Mouse (Mus musculus): ENCODE results near the gene Tshr. TPM values are rescaled to one million over a fixed set of nuclear protein-coding genes. Genes with fewer than 3 reads are reported as not detected.
"Not testable (repeated sequence)": the region's sequence is repeated elsewhere in the genome, so short reads cannot be mapped to it uniquely, and the experiment has no call there.

The Tshr gene
- polyA plus RNA-seq, 1 experiment from 2014 or later, result 0.01 TPM

DNA sequence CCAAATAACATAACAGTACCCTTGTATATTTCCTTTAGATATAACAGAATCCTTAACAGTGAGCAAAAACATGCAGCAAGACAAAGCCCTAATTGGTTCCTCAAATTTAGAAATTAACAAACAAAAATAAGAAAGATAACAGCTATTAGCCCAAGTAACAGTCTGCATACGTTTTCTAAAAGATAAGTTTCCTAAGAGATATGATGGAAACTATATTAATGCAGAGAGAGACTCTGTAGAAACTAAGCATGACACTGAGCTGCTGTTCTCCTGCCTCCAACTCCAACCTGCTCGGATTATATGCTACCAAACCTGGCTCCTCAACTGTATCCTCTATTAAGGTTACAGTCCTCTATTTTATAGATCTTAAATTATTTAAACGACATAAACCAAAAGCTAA is 184.9 kb downstream of the Tshr start:
- DNase-seq (ENCODE audit: low read depth, low spot score), result no peak
- no peaks in the 10 kb centered on the region for H3K27me3 ChIP-seq
- no peak for ATAC-seq
- TF ChIP-seq CTCF (IDR thresholded peaks at IDR 0.05), result no peak
- in situ Hi-C loops (cut with MboI; ENCODE audit: low pct_unique_long_range_greater_than_20kb), result no loop called here
- ChIA-PET POLR2A (no interaction called here), CTCF (no interaction called here)

- DNase-seq (ENCODE audit: low read depth, low spot score) (no peak), ATAC-seq (no peak)
- POLR2A ChIA-PET, result interaction anchor here (0.9 kb wide), 1 partner anchor 10 kb away, joined by 3 read pairs; no protein-coding TSS in a partner anchor
- CTCF ChIA-PET, result interaction anchor here (1.9 to 2.1 kb wide), 2 partner anchors 8 to 10 kb away, joined by 5 to 7 read pairs; no protein-coding TSS in a partner anchor
- no peak for TF ChIP-seq CTCF (IDR thresholded peaks at IDR 0.05)
- no peaks in the 10 kb centered on the region for H3K27me3 ChIP-seq
- in situ Hi-C loops (cut with MboI; ENCODE audit: low pct_unique_long_range_greater_than_20kb), result no loop called here
These were observed 187.3 kb downstream of the Tshr start for GRCm38 (mm10) chr12:91571708-91572107.

GRCm38 (mm10) chr12:91579665-91580064 is 195.3 kb downstream of the Tshr start:
- no peaks in the 10 kb centered on the region for H3K27me3 ChIP-seq
- no peak for DNase-seq (ENCODE audit: low read depth, low spot score)
- no peak for ATAC-seq
- TF ChIP-seq CTCF (IDR thresholded peaks at IDR 0.05), result no peak
- POLR2A ChIA-PET, result no interaction called here
- in situ Hi-C loops (cut with MboI; ENCODE audit: low pct_unique_long_range_greater_than_20kb), result no loop called here
- CTCF ChIA-PET, result interaction anchor here (1.2 to 1.3 kb wide), 2 partner anchors 9 to 210 kb away, joined by 5 to 6 read pairs; no protein-coding TSS in a partner anchor

DNA sequence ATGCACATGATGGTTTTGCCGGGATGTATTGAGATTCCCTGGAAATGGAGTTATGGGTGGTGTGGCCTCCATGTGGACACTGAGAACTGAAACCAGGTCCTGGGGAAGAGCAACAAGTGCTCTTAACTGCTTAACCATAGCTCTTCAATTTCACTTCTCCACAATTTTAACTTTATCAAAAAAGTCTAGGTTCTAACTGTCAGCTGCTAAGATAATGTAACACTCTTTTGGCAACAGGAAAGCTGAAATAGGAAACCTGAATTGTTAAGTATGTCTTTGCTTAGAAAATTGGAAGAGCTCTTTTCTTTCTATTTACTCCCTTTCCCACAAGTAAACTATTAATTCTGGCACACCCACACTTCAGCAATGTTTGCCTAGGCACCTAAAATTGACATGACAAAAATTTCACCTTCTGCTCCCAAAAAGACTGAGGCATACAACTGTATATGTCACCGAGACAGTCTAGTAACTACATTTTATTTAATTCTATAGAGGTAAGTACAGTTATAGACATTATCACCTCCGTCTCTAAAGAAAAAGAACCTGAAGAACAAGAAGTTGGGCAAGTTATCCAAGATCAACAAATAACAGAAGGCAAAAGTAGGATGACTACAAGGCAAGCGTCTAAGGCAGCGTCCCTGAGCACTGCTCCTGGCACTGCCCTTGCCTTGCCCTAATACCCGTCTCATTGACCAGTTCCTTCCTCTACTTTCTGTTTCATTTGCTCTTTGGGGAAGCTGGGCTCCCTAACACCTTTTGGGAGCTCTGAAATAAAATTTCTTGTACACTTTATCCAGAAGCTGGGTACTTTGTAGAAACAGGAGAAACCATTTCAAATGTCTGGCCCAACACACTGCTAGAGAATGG is 197.1 kb downstream of the Tshr start:
- no peak for TF ChIP-seq CTCF (IDR thresholded peaks at IDR 0.05)
- ChIA-PET CTCF (interaction anchor here (1.0 kb wide), 1 partner anchor 9 kb away, joined by 7 read pairs; no protein-coding TSS in a partner anchor), POLR2A (no interaction called here)
- ATAC-seq (no peak), DNase-seq (ENCODE audit: low read depth, low spot score) (no peak)
- in situ Hi-C loops (cut with MboI; ENCODE audit: low pct_unique_long_range_greater_than_20kb), result no loop called here
- no peaks in the 10 kb centered on the region for H3K27me3 ChIP-seq

DNA sequence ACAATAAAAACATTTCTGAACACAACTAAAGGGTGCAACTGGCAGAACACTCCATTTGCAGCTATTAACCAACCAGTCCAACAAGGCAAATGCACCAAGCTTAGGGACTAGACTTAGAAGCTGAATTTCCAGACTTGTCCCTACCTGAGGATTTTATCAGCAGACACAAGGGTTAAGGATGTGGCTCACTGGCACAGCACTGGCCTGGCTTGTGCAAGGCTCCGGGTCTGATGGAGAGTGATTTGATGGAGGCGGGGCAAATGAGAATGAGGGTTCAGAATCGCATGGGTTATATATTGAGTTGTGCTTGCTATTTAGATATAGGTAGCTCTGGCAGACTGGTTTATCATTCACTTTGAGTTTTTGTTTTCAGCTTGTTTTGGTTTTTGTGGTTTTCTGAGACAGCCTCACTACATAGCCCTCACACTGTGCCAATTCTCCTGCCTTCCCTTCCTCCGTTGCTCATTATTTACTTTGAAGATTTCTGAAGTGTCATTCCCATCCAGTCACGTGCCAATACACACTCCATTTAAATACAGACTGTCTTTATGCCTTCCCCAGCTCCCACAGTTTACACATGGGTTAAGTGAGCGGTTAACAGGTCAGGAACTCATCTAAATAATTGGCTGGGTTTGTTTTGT is 198.1 kb downstream of the Tshr start:
- ATAC-seq (no peak), DNase-seq (ENCODE audit: low read depth, low spot score) (no peak)
- ChIA-PET POLR2A (no interaction called here), CTCF (interaction anchor here (1.8 kb wide), 1 partner anchor 10 kb away, joined by 7 read pairs; no protein-coding TSS in a partner anchor)
- in situ Hi-C loops (cut with MboI; ENCODE audit: low pct_unique_long_range_greater_than_20kb), result no loop called here
- TF ChIP-seq CTCF (IDR thresholded peaks at IDR 0.05), result no peak
- no peaks in the 10 kb centered on the region for H3K27me3 ChIP-seq

- in situ Hi-C loops (cut with MboI; ENCODE audit: low pct_unique_long_range_greater_than_20kb), result no loop called here
- TF ChIP-seq CTCF (IDR thresholded peaks at IDR 0.05), result no peak
- ChIA-PET POLR2A (no interaction called here), CTCF (interaction anchor here (1.8 kb wide), 1 partner anchor 11 kb away, joined by 7 read pairs; no protein-coding TSS in a partner anchor)
- no peak for ATAC-seq
- DNase-seq (ENCODE audit: low read depth, low spot score), result no peak
- H3K27me3 ChIP-seq, result no peaks in the 10 kb centered on the region
These were observed 199.0 kb downstream of the Tshr start for GRCm38 (mm10) chr12:91583409-91583808.

DNA sequence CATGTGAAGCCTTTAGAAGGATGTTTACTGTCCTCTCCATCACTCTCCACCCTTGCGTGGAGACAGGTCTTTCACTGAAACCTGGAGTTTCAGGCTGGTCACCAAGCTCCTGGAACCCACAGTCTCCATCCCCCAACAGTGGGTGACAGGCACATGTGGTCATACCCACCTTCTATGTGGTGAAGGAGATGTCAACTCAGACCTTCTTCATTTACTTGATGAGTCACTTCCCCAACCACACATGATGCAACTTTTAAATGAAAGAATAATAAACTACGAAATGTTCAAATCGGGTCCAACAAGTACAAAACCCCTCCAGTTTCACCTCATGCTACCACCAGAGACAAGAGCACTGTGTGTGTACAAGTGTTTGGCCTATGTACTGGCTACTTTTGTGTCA is 200.8 kb downstream of the Tshr start:
- CTCF ChIA-PET, result no interaction called here
- H3K27me3 ChIP-seq, result no peaks in the 10 kb centered on the region
- ATAC-seq (no peak), DNase-seq (ENCODE audit: low read depth, low spot score) (no peak)
- in situ Hi-C loops (cut with MboI; ENCODE audit: low pct_unique_long_range_greater_than_20kb), result no loop called here
- no peak for TF ChIP-seq CTCF (IDR thresholded peaks at IDR 0.05)
- POLR2A ChIA-PET, result no interaction called here

DNA sequence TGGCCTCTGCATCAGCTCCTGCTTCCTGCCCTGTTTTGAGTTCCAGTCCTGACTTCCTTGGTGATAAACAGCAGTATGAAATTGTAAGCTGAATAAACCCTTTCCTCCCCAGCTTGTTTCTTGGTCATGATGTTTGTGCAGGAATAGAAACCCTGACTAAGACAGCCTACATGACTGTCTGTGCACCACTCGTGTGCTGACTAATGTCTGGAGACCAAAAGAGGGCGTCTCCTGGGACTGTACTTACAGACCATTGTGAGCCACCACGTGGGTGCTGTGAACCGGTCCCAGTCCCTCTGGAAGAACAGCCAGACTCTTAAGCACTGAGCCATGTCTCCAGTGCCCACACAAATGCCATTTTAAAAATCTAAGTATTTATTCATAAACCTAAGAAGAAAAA is 201.5 kb downstream of the Tshr start:
- CTCF ChIA-PET; in situ Hi-C loops (cut with MboI; ENCODE audit: low pct_unique_long_range_greater_than_20kb); H3K27me3 ChIP-seq; ATAC-seq; DNase-seq (ENCODE audit: low read depth, low spot score): not testable (repeated sequence)
- POLR2A ChIA-PET, result interaction anchor here (0.6 kb wide), 1 partner anchor 8 kb away, joined by 3 read pairs; no protein-coding TSS in a partner anchor

DNA sequence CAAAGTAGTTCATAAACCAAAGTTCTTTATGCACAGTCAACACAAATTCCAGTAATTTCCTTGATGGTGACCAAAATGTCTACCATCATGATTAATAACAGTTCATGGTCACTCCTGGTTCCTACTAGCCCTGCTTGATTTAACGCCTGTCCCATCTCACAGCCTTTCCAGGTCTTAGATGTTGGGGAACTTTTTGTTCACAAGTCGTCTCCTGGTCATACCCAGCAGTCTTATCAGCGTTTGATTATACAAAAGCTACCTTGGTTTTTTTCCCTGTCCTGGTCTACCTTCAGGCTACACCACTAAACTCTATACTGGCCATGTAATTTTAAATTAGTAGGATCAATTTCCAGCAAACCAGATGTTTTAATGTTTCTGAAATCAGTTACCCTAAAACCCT is 202.7 kb downstream of the Tshr start:
- no peaks in the 10 kb centered on the region for H3K27me3 ChIP-seq
- in situ Hi-C loops (cut with MboI; ENCODE audit: low pct_unique_long_range_greater_than_20kb), result no loop called here
- CTCF ChIA-PET, result no interaction called here
- ATAC-seq (no peak), DNase-seq (ENCODE audit: low read depth, low spot score) (no peak)
- POLR2A ChIA-PET, result no interaction called here
- TF ChIP-seq CTCF (IDR thresholded peaks at IDR 0.05), result no peak

GRCm38 (mm10) chr12:91587491-91588033 is 203.2 kb downstream of the Tshr start:
- in situ Hi-C loops (cut with MboI; ENCODE audit: low pct_unique_long_range_greater_than_20kb), result no loop called here
- ATAC-seq (no peak), DNase-seq (ENCODE audit: low read depth, low spot score) (no peak)
- TF ChIP-seq CTCF (IDR thresholded peaks at IDR 0.05), result no peak
- ChIA-PET CTCF (no interaction called here), POLR2A (no interaction called here)
- no peaks in the 10 kb centered on the region for H3K27me3 ChIP-seq

DNA sequence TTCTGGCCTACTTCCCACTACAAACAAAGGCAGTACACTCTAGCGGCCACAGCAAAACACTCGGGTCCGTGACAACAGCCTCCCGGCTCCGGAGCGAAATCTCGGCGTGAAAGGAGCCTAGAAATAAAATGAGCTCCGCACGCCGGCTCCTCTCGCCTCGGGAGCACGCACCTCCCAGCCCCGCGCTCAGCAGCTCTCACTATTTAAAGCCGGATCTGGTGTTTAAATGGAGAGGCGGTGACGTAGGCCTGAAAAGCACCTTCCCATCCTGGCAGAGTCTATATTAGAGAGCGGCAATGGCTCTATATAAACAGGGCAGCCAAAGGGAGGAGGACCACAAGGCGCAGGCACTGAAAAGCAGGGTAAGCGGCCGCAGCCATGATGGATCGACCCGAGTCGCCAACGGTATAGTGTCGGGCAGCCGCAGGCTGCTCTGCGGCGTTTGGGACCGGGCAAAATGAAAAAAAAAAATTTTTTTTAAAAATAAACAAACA is 203.9 kb downstream of the Tshr start:
- no peak for TF ChIP-seq CTCF (IDR thresholded peaks at IDR 0.05)
- CTCF ChIA-PET, result no interaction called here
- ATAC-seq (peak; percentile 60), DNase-seq (ENCODE audit: low read depth, low spot score) (peak; percentile 61)
- in situ Hi-C loops (cut with MboI; ENCODE audit: low pct_unique_long_range_greater_than_20kb), result no loop called here
- POLR2A ChIA-PET, result no interaction called here
- H3K27me3 ChIP-seq, result no peaks in the 10 kb centered on the region

All from Patski (cell line).